Mouse (Mus musculus) retina, adult 2 months (tissue): Measurements from ENCODE around the gene Gm8797.
"Not testable (repeated sequence)": the region's sequence is repeated elsewhere in the genome, so short reads cannot be mapped to it uniquely, and the experiment has no call there.

ENCODE experiments used
- DNase-seq: peaks from one replicate; pipeline ENCODE4 v3.0.0-alpha.2; 2012; ENCODE audit warnings: low read depth, low spot score

Gm8797 gene

GRCm38 (mm10) chr3:5750506-5750905 is at the start of gene Gm8797:
TSS of gene Gm8797 (plus strand) at chr3:5750806.
- not testable (repeated sequence) for DNase-seq

- no peak for DNase-seq
Measured at GRCm38 (mm10) chr3:5714481-5714880, 36.1 kb upstream of the Gm8797 start.

GRCm38 (mm10) chr3:5732931-5733330 is 17.7 kb upstream of the Gm8797 start:
- no peak for DNase-seq

- peak; percentile 38 for DNase-seq
Measured at GRCm38 (mm10) chr3:5754763-5755478, 4.3 kb downstream of the Gm8797 start.

GRCm38 (mm10) chr3:5766256-5766655 is 15.7 kb downstream of the Gm8797 start:
- no peak for DNase-seq

- DNase-seq: no peak
Measured at GRCm38 (mm10) chr3:5776894-5777293, 26.3 kb downstream of the Gm8797 start.
